Mouse (Mus musculus) large intestine, adult 2 months (tissue): ENCODE results near the gene Fkbp8. TPM values are rescaled to one million over a fixed set of nuclear protein-coding genes. Genes with fewer than 3 reads are reported as not detected.
A peak's percentile ranks its signal among the peaks of the same experiment; 100 is the strongest.
"Not testable (repeated sequence)": the region's sequence is repeated elsewhere in the genome, so short reads cannot be mapped to it uniquely, and the experiment has no call there.

Source experiments
- DNase-seq: peaks from one replicate; pipeline ENCODE4 v3.0.0-alpha.2; 2012; ENCODE audit warnings: low read depth, low spot score
- WGBS: fragments of 180-500 bp; shearing (Covaris S2); methylation state at CpG from one replicate; pipeline ENCODE4 v1.1.7; 2018; 5-methylcytosine and 5-hydroxymethylcytosine counted together
- polyA plus RNA-seq: library from polyadenylated mRNA; depleted of rRNA; stranded (reverse); fragments of >200 nt; gene quantifications from 2 replicates; pipeline ENCODE4 v1.2.3, GENCODE M21; 2012

The Fkbp8 gene
- polyA plus RNA-seq, 1 experiment, result 422 TPM

- DNase-seq, result no peak
- WGBS, result 12% methylated on average over 39 of the region's 39 CpGs
These were observed 26.9 kb upstream of the Fkbp8 start for GRCm38 (mm10) chr8:70500386-70501301.

- DNase-seq, result no peak
- 17% methylated on average over 23 of the region's 23 CpGs for WGBS
These were observed 25.5 kb upstream of the Fkbp8 start for GRCm38 (mm10) chr8:70501820-70502529.

GRCm38 (mm10) chr8:70502540-70502939, 25.0 kb upstream of the Fkbp8 start:
- DNase-seq, result no peak
- WGBS, result 52% methylated on average over 12 of the region's 12 CpGs

GRCm38 (mm10) chr8:70503062-70503750, 24.3 kb upstream of the Fkbp8 start:
- no peak for DNase-seq
- WGBS, result 20% methylated on average over 46 of the region's 46 CpGs

DNA sequence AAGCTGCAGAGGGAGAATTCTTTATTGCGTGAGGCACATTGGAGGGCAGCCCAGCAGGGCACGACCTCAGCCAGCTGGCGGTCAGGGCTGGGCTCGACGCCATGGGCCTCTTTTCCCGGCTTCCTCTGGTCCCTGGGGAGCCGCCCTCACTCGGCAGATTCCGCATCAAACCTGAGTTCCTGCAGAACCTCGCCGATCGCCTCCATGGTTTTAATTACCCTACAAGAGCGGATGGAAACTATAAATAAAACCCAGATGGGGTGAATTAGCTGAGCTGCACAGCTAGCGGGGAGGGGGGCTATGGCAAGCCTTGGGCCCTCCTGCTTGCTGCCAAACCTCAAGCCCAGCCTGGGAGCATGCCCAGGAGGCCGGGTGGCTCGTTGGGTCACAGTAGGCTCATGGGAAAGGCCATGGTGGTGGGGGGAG, 23.2 kb upstream of the Fkbp8 start:
- DNase-seq, result no peak
- 79% methylated on average over 16 of the region's 16 CpGs for WGBS

GRCm38 (mm10) chr8:70504851-70505250, 22.7 kb upstream of the Fkbp8 start:
- WGBS, result 79% methylated on average over 3 of the region's 3 CpGs
- peak; percentile 63 for DNase-seq

- no peak for DNase-seq
- WGBS, result 38% methylated on average over 32 of the region's 32 CpGs
These were observed 21.7 kb upstream of the Fkbp8 start for GRCm38 (mm10) chr8:70505698-70506327.

DNA sequence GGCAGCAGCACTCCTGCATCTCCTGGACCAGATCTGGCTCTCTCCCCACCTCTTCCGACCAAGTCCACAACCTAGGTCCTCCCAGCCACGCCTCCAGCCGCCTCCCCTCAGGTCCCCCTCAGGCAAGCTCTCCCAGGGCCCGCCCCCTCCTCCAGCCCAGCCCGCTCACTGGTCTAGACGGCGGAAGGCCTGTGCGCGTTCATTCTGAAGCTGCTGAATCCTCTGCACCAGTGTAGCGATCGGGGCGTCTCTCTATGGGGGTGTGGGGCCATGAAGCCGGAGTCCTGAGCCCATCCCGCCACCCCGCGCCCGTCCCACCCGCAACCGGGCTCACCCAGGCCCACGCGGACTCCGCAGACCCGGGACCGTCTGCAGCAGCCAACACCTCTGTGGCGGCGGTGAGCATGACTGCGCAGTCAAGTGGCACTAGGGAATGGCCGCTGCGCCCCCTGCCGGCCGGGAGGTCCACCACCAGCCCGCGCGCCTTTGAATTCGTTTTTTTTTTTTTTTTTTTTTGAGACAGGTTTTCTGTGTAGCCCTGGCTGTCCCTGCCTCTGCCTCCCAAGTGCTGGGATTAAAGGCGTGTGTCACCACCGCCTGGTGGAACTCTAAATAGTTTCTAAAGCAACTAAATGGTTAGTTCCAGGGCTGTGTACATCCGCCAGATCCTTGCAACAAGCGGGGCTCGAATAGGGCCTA, 21.0 kb upstream of the Fkbp8 start, which contains the start of gene Rex1bd:
Rex1bd (minus strand) TSS at position 425 of the 699 bp plus-strand sequence.
- DNase-seq, result peak; percentile 68
- 2% methylated on average over 40 of the region's 40 CpGs for WGBS

DNA sequence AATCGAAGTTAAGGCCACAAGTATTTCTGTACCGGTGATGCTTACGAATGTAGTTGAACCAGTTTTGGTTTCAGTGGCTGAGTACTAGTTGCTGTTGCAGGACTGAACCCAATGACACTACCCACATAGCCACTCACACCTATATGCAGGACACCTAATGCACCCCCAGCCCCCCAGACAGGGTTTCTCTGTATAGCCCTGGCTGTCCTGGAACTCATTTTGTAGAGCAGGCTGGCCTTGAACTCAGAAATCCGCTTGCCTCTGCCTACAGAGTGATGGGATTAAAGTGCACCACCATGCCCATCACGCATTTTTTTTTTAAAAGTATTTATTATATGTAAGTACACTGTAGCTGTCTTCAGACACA, 20.5 kb upstream of the Fkbp8 start:
- no peak for DNase-seq
- 58% methylated on average over 5 of the region's 5 CpGs for WGBS

GRCm38 (mm10) chr8:70509281-70509952, 18.1 kb upstream of the Fkbp8 start:
- WGBS, result 4% methylated on average over 25 of the region's 25 CpGs
- no peak for DNase-seq

- WGBS, result under 1% methylated on average over 74 of the region's 74 CpGs
- DNase-seq, result peak; percentile 80
These were observed 17.2 kb upstream of the Fkbp8 start, which contains the start of gene Uba52 for GRCm38 (mm10) chr8:70510228-70510915. Gene Uba52 (minus strand): TSS chr8:70510801.

GRCm38 (mm10) chr8:70511174-70511573, 16.4 kb upstream of the Fkbp8 start:
- not testable (repeated sequence) for DNase-seq

DNA sequence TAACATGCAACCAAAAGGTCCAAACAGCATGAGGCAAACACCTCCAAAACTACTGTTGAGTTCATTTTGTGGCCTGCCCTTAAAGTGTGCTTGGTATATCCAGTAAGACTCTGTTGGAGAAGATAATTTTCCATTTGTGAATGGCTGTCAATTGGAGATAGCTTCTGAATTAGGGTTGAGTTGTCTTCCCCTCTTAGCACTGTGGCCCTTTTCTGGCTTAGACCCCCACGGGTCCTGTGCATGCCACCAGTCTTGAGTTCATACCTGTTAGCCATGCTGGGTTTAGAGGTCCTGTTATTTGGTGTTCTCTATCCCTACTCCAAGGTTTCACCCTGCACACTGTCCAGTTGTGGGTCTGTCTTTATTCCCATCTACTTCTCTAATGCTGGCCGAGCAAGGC, 15.8 kb upstream of the Fkbp8 start:
- WGBS, result 91% methylated on average over 2 of the region's 2 CpGs

More at GRCm38 (mm10) chr8:70511174-70511573, 16.4 kb upstream of the Fkbp8 start:
- 53% methylated on average over 6 of the region's 6 CpGs for WGBS

GRCm38 (mm10) chr8:70512253-70512903, 15.1 kb upstream of the Fkbp8 start:
- 84% methylated on average over 11 of the region's 11 CpGs for WGBS
- no peak for DNase-seq

More for the DNA sequence above, 15.8 kb upstream of the Fkbp8 start:
- DNase-seq, result no peak

DNA sequence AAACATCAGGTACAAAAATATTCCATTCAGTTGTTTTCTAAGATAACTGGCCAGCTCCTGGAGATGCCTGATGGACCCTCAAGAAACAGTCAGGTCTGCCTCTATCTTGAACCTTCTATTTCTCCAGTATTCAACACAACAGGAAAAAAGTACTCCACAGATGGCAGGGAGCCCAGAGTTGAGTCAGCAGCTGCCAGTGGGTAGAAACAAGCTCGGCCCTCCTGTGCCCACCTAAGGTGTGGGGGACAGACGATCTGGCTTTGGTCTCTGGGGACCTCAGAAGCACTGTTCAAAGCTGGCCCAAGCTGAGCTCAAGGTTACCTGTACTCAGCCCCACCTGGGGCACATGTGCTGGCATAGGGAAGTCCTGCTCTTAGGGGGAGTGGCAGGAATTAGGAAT, 14.1 kb upstream of the Fkbp8 start:
- WGBS, result 20% methylated on average over 2 of the region's 2 CpGs
- DNase-seq, result no peak

GRCm38 (mm10) chr8:70517940-70518643, 9.4 kb upstream of the Fkbp8 start:
- DNase-seq, result no peak
- WGBS, result 81% methylated on average over 10 of the region's 10 CpGs

- DNase-seq, result no peak
- WGBS, result 85% methylated on average over 6 of the region's 6 CpGs
These were observed 8.5 kb upstream of the Fkbp8 start for GRCm38 (mm10) chr8:70519043-70519442.
